Mouse (Mus musculus): ENCODE results near the gene Gng12. TPM values are rescaled to one million over a fixed set of nuclear protein-coding genes. Genes with fewer than 3 reads are reported as not detected.

The Gng12 gene
- 5.8 and 14.3 TPM in 2 replicates for total RNA-seq (2012; rRNA removed)

DNA sequence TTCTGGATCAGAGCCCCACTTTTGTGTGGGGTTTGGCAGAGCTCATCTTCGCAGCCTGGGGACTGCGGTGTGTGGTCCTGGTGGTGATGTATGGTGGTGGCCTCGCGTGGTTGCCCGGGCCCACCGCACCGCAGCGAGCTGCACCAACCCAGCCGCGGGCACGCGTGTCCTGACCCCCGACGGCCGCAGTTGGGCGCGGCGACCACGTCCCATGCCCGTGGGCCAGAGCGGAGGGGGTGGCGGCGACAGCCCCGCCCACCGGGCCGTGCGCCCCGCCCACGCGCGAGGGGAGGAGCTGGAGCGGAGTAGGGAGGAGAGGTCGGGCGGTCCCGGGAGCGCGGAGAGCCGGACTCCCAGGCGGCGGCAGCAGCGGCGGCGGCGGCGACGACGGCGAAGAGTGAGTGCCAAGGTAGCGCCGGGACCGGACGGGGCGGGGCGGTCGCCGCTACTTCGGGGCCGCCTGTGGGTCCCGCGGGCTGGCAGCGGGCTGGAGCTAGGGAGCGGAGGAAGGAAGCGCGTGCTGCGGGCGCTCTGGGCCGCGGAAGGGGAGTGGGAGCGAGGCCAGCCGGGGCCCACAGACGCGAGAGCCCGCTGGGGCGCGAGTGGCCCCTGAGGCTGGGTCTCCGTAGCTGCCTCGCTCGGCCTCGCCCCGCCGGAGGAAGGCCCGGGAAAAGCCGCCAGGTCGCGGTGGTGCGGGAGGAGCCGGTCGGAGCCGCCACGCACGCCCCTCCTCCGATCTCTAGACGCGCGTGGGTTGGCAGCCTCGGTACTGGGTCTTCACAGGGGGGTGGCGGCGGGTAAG is at the start of gene Gng12:
Gene Gng12 (plus strand): TSS at position 279 of the 802 bp plus-strand sequence.
- no peak for TF ChIP-seq CHD2 (IDR thresholded peaks at IDR 0.05; ENCODE audit: low read depth, low read length)
- TF ChIP-seq MAFK (IDR thresholded peaks at IDR 0.05; ENCODE audit: insufficient read depth, low read depth, low read length) = no peak
- TF ChIP-seq ZC3H11A (IDR thresholded peaks at IDR 0.05; ENCODE audit: borderline replicate concordance, low read depth, low read length) = no peak
- TF ChIP-seq ZNF384 (IDR thresholded peaks at IDR 0.05; ENCODE audit: low read depth, low read length) = no peak
- Histone ChIP-seq H3K27ac (ENCODE audit: insufficient read depth, low read depth, low read length, poor library complexity, severe bottlenecking) (no peak within 1 kb of the TSS), H3K4me3 (ENCODE audit: insufficient read depth in 1 of 2, low read depth in 1 of 2, low read length in 2 of 2, poor library complexity in 1 of 2, severe bottlenecking in 1 of 2) (peak within 1 kb of the TSS; percentile 79 to 85), H3K4me1 (ENCODE audit: control insufficient read depth in 2 of 2, insufficient read depth in 2 of 2, low read length in 2 of 2, poor library complexity in 1 of 2) (0 out of 4 replicates have a peak, but pooled peaks cover 0 to 2% of the 10 kb centered on the region in 2 experiments), H3K36me3 (ENCODE audit: control insufficient read depth, insufficient read depth, low read length, poor library complexity, severe bottlenecking) (no peaks in the 10 kb centered on the region), H3K9me3 (ENCODE audit: control insufficient read depth, insufficient read depth, low read depth, low read length) (no peaks in the 10 kb centered on the region), H3K9ac (ENCODE audit: insufficient read depth, low read depth, low read length, poor library complexity, severe bottlenecking) (peak within 1 kb of the TSS; percentile 85)
- in situ Hi-C loops (cut with MboI; ENCODE audit: low sequenced_read_pairs in 2 of 2, unreplicated experiment in 2 of 2) = no loop called here
- peak; percentile 42 for DNase-seq (ENCODE audit: low read depth, low spot score)

DNA sequence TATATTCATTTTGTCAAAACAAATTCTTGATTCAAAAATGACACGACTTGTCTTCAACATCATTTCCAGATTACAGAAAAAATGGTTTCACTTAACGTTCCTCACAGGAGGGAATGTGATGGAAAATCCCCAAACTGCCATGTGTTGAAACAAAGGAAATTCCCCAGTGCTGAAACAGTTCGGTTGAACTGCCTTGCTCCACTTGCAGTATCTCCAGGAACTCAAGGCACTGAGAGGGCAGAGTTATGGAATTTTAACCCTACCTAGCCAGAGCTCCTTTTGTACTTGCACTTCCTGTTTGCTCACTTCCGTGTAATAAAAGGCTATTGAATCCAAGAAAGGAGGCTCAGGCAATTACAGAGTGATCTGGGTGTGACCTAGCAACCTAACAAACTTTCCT is 47.3 kb upstream of the Gng12 start:
- H3K4me1 ChIP-seq (ENCODE audit: control insufficient read depth in 2 of 2, insufficient read depth in 2 of 2, low read length in 2 of 2, poor library complexity in 1 of 2) = no peaks in the 10 kb centered on the region
- TF ChIP-seq HCFC1 (IDR thresholded peaks at IDR 0.05; ENCODE audit: borderline replicate concordance, insufficient read depth, low read length) (no peak), CHD2 (IDR thresholded peaks at IDR 0.05; ENCODE audit: low read depth, low read length) (no peak), MAFK (IDR thresholded peaks at IDR 0.05; ENCODE audit: insufficient read depth, low read depth, low read length) (no peak), ZC3H11A (IDR thresholded peaks at IDR 0.05; ENCODE audit: borderline replicate concordance, low read depth, low read length) (no peak)
- no peak overlapping the region for H3K9ac ChIP-seq (ENCODE audit: insufficient read depth, low read depth, low read length, poor library complexity, severe bottlenecking)
- no peaks in the 10 kb centered on the region for H3K36me3 ChIP-seq (ENCODE audit: control insufficient read depth, insufficient read depth, low read length, poor library complexity, severe bottlenecking)
- no peak overlapping the region for H3K4me3 ChIP-seq (ENCODE audit: insufficient read depth in 1 of 2, low read depth in 1 of 2, low read length in 2 of 2, poor library complexity in 1 of 2, severe bottlenecking in 1 of 2)
- no peak for DNase-seq (ENCODE audit: low read depth, low spot score)
- in situ Hi-C loops (cut with MboI; ENCODE audit: low sequenced_read_pairs in 2 of 2, unreplicated experiment in 2 of 2) = loop anchor here in 1 of 2 experiments (25.0 kb wide), 1 partner anchor 313 kb away; no protein-coding TSS in a partner anchor
- no peak overlapping the region for H3K27ac ChIP-seq (ENCODE audit: insufficient read depth, low read depth, low read length, poor library complexity, severe bottlenecking)
- H3K9me3 ChIP-seq (ENCODE audit: control insufficient read depth, insufficient read depth, low read depth, low read length) = no peaks in the 10 kb centered on the region

DNA sequence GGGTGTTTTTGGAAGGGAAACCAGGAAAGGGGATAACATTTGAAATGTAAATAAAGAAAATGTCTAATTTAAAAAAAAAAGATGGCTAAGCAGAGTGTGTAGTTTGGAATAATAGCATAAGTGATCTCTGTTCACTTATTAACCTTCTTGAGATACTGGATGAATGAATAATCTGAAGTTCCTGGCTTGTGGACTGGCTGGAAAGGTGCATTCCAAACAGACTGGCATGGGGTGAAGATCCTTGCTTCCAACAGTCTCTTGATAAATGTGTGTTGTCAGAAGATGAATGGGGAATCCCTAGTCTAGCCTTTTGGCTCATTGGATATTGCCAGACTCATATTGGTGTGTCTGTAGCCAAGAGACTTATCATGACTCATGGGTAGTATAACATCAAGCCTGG is 40.0 kb upstream of the Gng12 start:
- H3K27ac ChIP-seq (ENCODE audit: insufficient read depth, low read depth, low read length, poor library complexity, severe bottlenecking) = no peak overlapping the region
- no peak overlapping the region for H3K4me3 ChIP-seq (ENCODE audit: insufficient read depth in 1 of 2, low read depth in 1 of 2, low read length in 2 of 2, poor library complexity in 1 of 2, severe bottlenecking in 1 of 2)
- H3K9ac ChIP-seq (ENCODE audit: insufficient read depth, low read depth, low read length, poor library complexity, severe bottlenecking) = no peak overlapping the region
- H3K36me3 ChIP-seq (ENCODE audit: control insufficient read depth, insufficient read depth, low read length, poor library complexity, severe bottlenecking) = no peaks in the 10 kb centered on the region
- no peaks in the 10 kb centered on the region for H3K4me1 ChIP-seq (ENCODE audit: control insufficient read depth in 2 of 2, insufficient read depth in 2 of 2, low read length in 2 of 2, poor library complexity in 1 of 2)
- in situ Hi-C loops (cut with MboI; ENCODE audit: low sequenced_read_pairs in 2 of 2, unreplicated experiment in 2 of 2) = no loop called here
- H3K9me3 ChIP-seq (ENCODE audit: control insufficient read depth, insufficient read depth, low read depth, low read length) = no peaks in the 10 kb centered on the region
- no peak for DNase-seq (ENCODE audit: low read depth, low spot score)
- TF ChIP-seq MAFK (IDR thresholded peaks at IDR 0.05; ENCODE audit: insufficient read depth, low read depth, low read length) (no peak), CHD2 (IDR thresholded peaks at IDR 0.05; ENCODE audit: low read depth, low read length) (no peak), ZC3H11A (IDR thresholded peaks at IDR 0.05; ENCODE audit: borderline replicate concordance, low read depth, low read length) (no peak), HCFC1 (IDR thresholded peaks at IDR 0.05; ENCODE audit: borderline replicate concordance, insufficient read depth, low read length) (no peak), ZNF384 (IDR thresholded peaks at IDR 0.05; ENCODE audit: low read depth, low read length) (no peak)

DNA sequence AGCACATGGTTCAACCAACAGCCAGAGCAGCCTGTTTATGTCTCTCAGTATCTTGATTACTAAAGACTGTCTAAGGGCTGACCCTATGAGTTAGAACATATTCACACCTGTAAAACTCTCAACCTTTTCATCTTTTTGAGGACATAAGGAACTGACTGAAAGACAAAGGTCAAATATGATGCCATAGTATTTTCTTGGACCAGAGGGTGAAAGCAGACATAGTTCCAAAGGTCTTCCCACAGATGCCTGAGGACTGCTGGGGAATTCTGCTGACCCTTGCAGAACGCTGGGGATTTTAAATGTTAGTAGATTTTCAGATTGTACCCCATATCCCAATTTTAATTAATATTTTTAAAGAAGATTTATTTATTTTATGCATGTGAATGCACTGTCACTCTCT is 37.8 kb upstream of the Gng12 start:
- in situ Hi-C loops (cut with MboI; ENCODE audit: low sequenced_read_pairs in 2 of 2, unreplicated experiment in 2 of 2) = no loop called here
- Histone ChIP-seq H3K9me3 (ENCODE audit: control insufficient read depth, insufficient read depth, low read depth, low read length) (no peaks in the 10 kb centered on the region), H3K4me1 (ENCODE audit: control insufficient read depth in 2 of 2, insufficient read depth in 2 of 2, low read length in 2 of 2, poor library complexity in 1 of 2) (no peaks in the 10 kb centered on the region), H3K4me3 (ENCODE audit: insufficient read depth in 1 of 2, low read depth in 1 of 2, low read length in 2 of 2, poor library complexity in 1 of 2, severe bottlenecking in 1 of 2) (no peak overlapping the region), H3K9ac (ENCODE audit: insufficient read depth, low read depth, low read length, poor library complexity, severe bottlenecking) (no peak overlapping the region), H3K27ac (ENCODE audit: insufficient read depth, low read depth, low read length, poor library complexity, severe bottlenecking) (no peak overlapping the region), H3K36me3 (ENCODE audit: control insufficient read depth, insufficient read depth, low read length, poor library complexity, severe bottlenecking) (no peaks in the 10 kb centered on the region)
- no peak for DNase-seq (ENCODE audit: low read depth, low spot score)
- TF ChIP-seq CHD2 (IDR thresholded peaks at IDR 0.05; ENCODE audit: low read depth, low read length) (no peak), MAFK (IDR thresholded peaks at IDR 0.05; ENCODE audit: insufficient read depth, low read depth, low read length) (no peak)

All from ES-E14 (cell line).